Mouse (Mus musculus): ENCODE data around the gene Gm11114.

Gm11114 gene

GRCm38 (mm10) chr9:85357154-85357860 lies 44.7 kb downstream of the Gm11114 start:
- no peak for DNase-seq (ENCODE audit: low spot score)

Data from ovary, postnatal 14 days (tissue).